Mouse (Mus musculus) embryonic facial prominence, embryonic 12.5 days (tissue): ENCODE measurements around the gene Ski. TPM values are rescaled to one million over a fixed set of nuclear protein-coding genes. Genes with fewer than 3 reads are reported as not detected.
A peak's percentile ranks its signal among the peaks of the same experiment; 100 is the strongest.

Experiments
- ATAC-seq: fragments of 200-750 bp; cut with Nextera tagmentation; 2 replicates; pipeline ENCODE4 v1.8.0; 2017; ENCODE audit not compliant: insufficient number of reproducible peaks, insufficient read depth, low FRiP score, low TSS enrichment
- H3K27ac ChIP-seq: fragments of 300-500 bp; sonication (generic); 2 replicates; pipeline ENCODE4 v1.5.1; 2016; ENCODE audit warnings: mild to moderate bottlenecking
- H3K27me3 ChIP-seq: fragments of 300-500 bp; sonication (generic); 2 replicates; pipeline ENCODE4 v1.6.1; 2016; ENCODE audit warnings: mild to moderate bottlenecking, moderate library complexity
- H3K36me3 ChIP-seq: fragments of 300-500 bp; sonication (generic); 2 replicates; pipeline ENCODE4 v1.6.1; 2016; ENCODE audit warnings: mild to moderate bottlenecking
- H3K4me1 ChIP-seq: fragments of 300-500 bp; sonication (generic); 2 replicates; pipeline ENCODE4 v1.6.1; 2016
- H3K4me2 ChIP-seq: fragments of 300-500 bp; sonication (generic); replicated peaks from 2 replicates; pipeline ENCODE4 v1.6.1; 2016; ENCODE audit warnings: mild to moderate bottlenecking, moderate library complexity
- H3K4me3 ChIP-seq: fragments of 300-500 bp; sonication (generic); 2 replicates; pipeline ENCODE4 v1.5.1; 2016; ENCODE audit warnings: mild to moderate bottlenecking
- H3K9ac ChIP-seq: fragments of 300-500 bp; sonication (generic); 2 replicates; pipeline ENCODE4 v1.6.1; 2016; ENCODE audit warnings: mild to moderate bottlenecking, moderate library complexity
- H3K9me3 ChIP-seq: fragments of 300-500 bp; sonication (generic); 2 replicates; pipeline ENCODE4 v1.6.1; 2016; ENCODE audit warnings: mild to moderate bottlenecking, moderate library complexity
- WGBS: fragments of 180-500 bp; shearing (Covaris S2); methylation state at CpG from one replicate; pipeline ENCODE4 v1.1.7; 2016; 5-methylcytosine and 5-hydroxymethylcytosine counted together
- polyA plus RNA-seq: library from polyadenylated mRNA; unstranded; fragments of >200 nt; fragmentation: Nextera tagmentation; extraction: Ambion mirVana; gene quantifications from 2 replicates; pipeline ENCODE4 v1.2.1, GENCODE M21; 2016

Ski gene
- polyA plus RNA-seq, 1 experiment from 2014 or later = 17.7 TPM

DNA sequence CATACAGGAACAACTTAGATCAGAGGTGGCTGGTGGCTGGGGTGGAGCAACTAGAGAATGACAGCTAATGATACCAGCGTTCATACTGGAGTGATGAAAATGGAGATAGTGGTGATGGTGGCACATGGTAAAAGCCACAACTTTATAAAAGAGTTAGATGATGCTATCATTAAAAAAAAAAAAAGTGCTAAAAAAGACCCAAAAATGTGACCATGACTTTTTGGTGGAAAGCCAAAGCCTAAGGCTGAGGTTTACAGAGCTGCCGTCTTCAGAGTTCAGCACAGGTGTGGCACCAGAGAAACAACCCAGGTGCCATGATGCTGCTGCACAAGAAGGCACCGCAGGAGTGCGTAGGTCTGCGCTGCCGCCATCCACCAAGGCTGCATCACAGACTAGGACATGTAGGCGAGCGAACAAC, 53.5 kb downstream of the Ski start:
- 92% methylated on average over 8 of the region's 8 CpGs for WGBS

DNA sequence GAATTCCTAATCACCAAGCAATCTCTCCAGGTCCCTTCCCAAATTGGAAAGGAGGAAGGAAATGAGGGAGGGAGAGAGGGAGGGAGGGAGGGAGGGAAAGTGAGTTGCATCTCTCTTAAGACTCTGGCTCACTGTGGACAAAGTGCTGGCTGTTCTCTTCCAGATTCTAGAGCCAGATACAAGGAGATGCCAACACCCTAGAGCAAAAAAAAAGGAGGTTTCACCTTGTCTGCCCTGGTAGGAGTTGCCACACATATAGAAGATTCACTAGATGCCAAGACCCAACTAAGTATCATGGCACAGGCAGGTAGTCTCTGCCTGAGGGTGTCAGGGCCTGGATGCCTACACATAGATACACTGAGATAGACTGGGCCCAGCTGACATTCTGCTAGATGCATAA, 56.5 kb downstream of the Ski start:
- H3K9ac ChIP-seq = no peak overlapping the region
- H3K36me3 ChIP-seq = no peaks in the 10 kb centered on the region
- no peak overlapping the region for H3K4me3 ChIP-seq
- no peak overlapping the region for H3K27ac ChIP-seq
- H3K4me2 ChIP-seq = no peak overlapping the region
- peaks cover 57% of the 10 kb centered on the region for H3K4me1 ChIP-seq
- ATAC-seq = no peak
- H3K27me3 ChIP-seq = no peaks in the 10 kb centered on the region
- no peaks in the 10 kb centered on the region for H3K9me3 ChIP-seq

More for the DNA sequence above, 53.5 kb downstream of the Ski start:
- H3K27me3 ChIP-seq = no peaks in the 10 kb centered on the region
- H3K9me3 ChIP-seq = no peaks in the 10 kb centered on the region
- H3K9ac ChIP-seq = no peak overlapping the region
- no peaks in the 10 kb centered on the region for H3K36me3 ChIP-seq
- no peak overlapping the region for H3K27ac ChIP-seq
- no peak for ATAC-seq
- no peak overlapping the region for H3K4me2 ChIP-seq
- H3K4me1 ChIP-seq = peaks cover 58% of the 10 kb centered on the region
- no peak overlapping the region for H3K4me3 ChIP-seq

DNA sequence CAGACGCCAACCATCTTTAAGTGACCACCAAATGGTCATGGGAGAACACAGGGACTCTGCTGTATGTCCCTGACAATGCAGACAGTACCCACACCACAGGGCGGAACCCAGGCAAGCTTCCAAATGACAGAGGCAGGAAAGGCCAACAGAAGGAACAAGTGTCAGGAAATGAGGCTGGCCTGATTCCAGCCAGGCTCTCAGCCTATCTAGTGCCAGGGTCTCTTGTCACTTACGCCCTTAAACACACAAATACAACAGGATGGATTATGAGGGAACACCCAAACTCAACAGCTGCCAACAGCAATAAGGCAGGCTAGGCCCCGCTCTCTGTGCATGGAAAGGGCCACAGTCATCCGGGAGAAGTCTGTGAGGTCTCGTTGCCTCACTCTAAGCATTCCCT, 57.8 kb downstream of the Ski start:
- H3K9me3 ChIP-seq = no peaks in the 10 kb centered on the region
- peak overlapping the region; percentile 50; the same call in 1 of the 2 replicates for H3K27ac ChIP-seq
- no peak overlapping the region for H3K9ac ChIP-seq
- no peak overlapping the region for H3K4me3 ChIP-seq
- peaks cover 4% of the 10 kb centered on the region for H3K36me3 ChIP-seq
- ATAC-seq = no peak
- 82% methylated on average over 6 of the region's 6 CpGs for WGBS
- no peak overlapping the region for H3K4me2 ChIP-seq
- peaks cover 54% of the 10 kb centered on the region for H3K4me1 ChIP-seq
- H3K27me3 ChIP-seq = no peaks in the 10 kb centered on the region

DNA sequence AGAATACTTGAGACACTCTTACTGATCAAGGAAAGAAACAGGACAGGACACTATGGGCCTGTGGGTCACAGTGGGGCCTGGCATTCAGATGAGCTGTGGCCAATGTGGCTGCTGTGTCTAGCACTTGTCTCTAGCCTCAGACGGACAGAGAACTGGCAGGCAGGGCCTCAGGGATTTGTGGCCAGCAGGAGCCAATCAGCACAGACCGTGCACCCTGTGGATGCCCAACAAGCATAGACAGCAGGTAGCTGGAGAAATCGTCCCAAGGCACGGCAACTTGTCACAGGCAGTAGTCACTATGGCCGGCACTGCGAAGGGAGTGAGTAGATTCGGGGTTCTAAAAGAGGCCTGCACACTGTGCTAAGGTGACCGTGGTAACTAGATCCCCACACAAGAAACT, 58.7 kb downstream of the Ski start:
- Histone ChIP-seq H3K9me3 (no peaks in the 10 kb centered on the region), H3K4me3 (no peak overlapping the region), H3K36me3 (peaks cover 13% of the 10 kb centered on the region), H3K9ac (no peak overlapping the region), H3K27me3 (no peaks in the 10 kb centered on the region), H3K4me1 (peaks cover 47% of the 10 kb centered on the region), H3K27ac (peak overlapping the region; percentile 50), H3K4me2 (no peak overlapping the region)
- 50% methylated on average over 8 of the region's 8 CpGs for WGBS
- peak; percentile 42; the same call in 1 of the 2 replicates for ATAC-seq

DNA sequence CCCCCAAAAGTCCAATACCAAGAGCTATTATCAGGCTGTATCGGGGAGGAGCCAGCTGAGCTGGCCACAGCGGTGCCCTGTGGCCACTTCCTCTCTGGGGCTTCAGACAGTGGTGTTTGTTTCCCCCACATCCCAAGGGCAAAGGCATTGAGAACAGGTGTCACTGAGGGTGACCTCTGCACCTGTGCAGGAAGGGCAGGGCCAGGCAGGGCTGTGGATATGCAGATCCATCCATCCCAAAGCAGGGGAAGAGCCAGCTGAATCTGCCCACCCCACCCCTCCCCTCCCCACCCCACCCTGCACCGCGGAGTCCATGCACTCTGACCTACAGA, 59.1 kb downstream of the Ski start:
- peaks cover 17% of the 10 kb centered on the region for H3K36me3 ChIP-seq
- no peak overlapping the region for H3K4me2 ChIP-seq
- no peaks in the 10 kb centered on the region for H3K9me3 ChIP-seq
- 34% methylated on average over 4 of the region's 4 CpGs for WGBS
- H3K4me1 ChIP-seq = peaks cover 51% of the 10 kb centered on the region
- H3K27ac ChIP-seq = no peak overlapping the region; the same call in 1 of the 2 replicates
- H3K9ac ChIP-seq = no peak overlapping the region
- ATAC-seq = no peak
- H3K4me3 ChIP-seq = no peak overlapping the region
- no peaks in the 10 kb centered on the region for H3K27me3 ChIP-seq

DNA sequence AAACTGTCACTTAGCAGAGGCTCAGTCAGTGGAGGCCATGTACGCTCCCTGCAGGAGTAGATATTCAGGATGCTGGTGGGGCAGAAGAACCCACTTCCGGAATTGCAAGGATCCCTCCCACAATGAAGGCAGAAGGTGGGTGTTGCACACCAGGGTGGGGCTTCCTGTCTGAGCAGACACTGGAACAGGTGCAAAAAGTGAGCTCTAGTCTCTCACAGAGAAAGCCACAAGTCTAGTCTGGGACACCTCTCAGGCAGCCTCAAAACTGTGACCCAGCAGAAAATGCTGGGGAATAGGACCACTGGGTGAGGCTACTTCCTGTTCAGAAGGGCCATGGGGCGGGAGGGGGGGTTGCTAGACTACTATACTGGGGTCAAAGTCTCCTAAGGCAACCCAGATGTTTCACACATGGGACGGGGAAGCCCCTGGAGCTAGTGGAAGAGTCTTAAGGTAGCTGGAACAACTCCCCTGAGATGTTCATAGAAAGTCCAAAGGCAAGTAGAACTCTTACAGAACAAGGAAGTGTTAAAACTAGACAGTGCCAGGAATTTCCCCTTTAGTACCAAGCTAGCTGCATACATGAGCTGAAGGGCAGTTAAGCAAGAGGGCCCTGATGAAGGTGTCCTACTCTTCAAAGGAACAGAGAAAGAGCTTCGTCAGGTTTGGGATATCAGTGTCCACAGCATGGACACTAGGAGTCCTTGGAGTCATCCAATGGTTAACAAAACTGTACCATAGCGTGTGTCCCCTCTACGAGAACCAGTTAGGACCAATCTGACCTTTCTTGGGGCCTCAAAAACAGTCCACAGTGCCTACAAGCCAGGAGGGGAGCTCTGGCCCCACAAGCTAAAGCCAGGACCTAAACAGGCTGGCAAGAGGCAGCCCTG, 59.7 kb downstream of the Ski start:
- Histone ChIP-seq H3K4me1 (peaks cover 52% of the 10 kb centered on the region), H3K4me3 (no peak overlapping the region), H3K27ac (no peak overlapping the region), H3K36me3 (peaks cover 23% of the 10 kb centered on the region), H3K9ac (no peak overlapping the region), H3K4me2 (no peak overlapping the region), H3K9me3 (no peaks in the 10 kb centered on the region), H3K27me3 (no peaks in the 10 kb centered on the region)
- WGBS = 61% methylated on average over 7 of the region's 7 CpGs
- no peak for ATAC-seq

DNA sequence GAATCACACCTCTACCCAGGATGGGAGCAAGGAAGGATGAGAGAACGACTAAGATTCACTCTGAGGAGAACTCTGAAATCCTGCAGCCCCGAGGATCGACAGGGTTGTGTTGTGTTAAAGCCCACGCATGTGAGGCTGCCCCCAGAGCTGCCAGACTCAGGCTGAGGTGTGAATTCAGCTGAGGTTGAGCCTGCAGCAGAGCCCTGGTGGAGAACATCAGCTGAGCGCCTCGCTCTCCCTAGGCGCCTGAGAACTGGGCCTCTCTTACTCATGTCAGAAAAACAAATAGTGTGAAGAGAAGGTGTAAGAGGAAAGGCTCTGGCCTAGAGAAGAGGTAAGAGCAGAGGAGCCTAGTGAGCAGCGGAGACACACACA, 63.9 kb downstream of the Ski start:
- Histone ChIP-seq H3K27ac (no peak overlapping the region; the same call in 1 of the 2 replicates), H3K27me3 (no peaks in the 10 kb centered on the region), H3K9ac (no peak overlapping the region), H3K4me1 (peaks cover 36% of the 10 kb centered on the region), H3K36me3 (peaks cover 49% of the 10 kb centered on the region), H3K4me3 (no peak overlapping the region), H3K9me3 (no peaks in the 10 kb centered on the region), H3K4me2 (no peak overlapping the region)
- no peak for ATAC-seq
- 85% methylated on average over 8 of the region's 8 CpGs for whole genome bisulfite sequencing

DNA sequence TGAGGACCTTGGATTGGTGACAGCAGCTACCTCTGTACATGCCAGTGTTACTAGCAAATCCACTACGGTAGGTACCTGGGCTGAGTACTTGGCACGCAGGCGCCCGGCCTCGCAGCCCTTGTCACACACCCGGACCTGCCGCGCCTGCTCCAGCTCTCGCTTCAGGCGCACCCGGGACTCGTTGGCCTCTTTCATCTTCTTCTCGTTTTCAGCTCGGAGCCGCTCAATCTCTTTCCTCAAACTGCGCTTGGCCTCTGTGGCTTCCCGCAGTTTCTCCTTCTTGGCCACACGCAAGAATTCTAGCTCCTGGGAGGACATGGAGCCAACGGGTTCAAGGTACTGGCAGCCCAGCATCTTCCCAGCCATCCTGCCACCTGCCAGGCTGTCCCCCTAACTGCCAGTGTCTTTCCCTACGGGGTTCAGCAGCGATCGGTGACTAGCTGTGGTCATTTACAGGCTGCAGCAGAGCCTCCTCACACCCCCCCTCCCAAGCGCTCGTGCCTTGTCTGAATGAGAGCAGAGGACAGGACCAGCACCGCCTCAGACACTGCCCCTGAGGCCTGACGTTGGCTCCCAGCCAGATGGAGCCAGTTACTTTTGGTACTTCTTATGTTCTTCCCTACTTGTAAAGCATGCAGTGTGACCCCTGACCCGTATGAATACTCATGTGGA, 64.4 kb downstream of the Ski start:
- Histone ChIP-seq H3K4me3 (no peak overlapping the region), H3K36me3 (peaks cover 54% of the 10 kb centered on the region), H3K9me3 (no peaks in the 10 kb centered on the region), H3K27ac (no peak overlapping the region), H3K4me2 (no peak overlapping the region), H3K27me3 (no peaks in the 10 kb centered on the region), H3K4me1 (peaks cover 31% of the 10 kb centered on the region), H3K9ac (no peak overlapping the region)
- 85% methylated on average over 27 of the region's 27 CpGs for WGBS
- no peak; the same call in 1 of the 2 replicates for ATAC-seq

DNA sequence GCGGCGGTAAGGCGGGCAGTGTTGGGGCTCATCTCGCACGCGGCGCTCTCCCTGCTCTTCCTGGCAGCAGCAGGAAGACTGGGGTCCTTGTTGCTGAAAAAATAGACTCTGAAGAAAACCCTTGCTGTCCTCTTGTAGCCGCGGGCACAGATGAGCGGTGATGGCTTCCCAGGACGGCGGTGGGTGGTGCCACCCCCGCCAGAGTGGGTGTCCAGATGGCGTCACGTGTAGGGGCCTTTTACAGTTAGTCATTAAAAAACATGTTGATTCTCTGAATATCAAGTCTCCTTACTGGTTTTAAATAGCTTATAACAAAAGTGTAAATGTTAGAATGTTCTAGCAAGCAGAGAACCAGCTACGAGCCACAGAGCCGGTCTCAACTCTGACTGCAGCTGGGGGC, 65.7 kb downstream of the Ski start:
- no peak overlapping the region for H3K4me2 ChIP-seq
- 94% methylated on average over 17 of the region's 17 CpGs for WGBS
- H3K9me3 ChIP-seq = no peaks in the 10 kb centered on the region
- no peak overlapping the region for H3K27ac ChIP-seq
- no peaks in the 10 kb centered on the region for H3K27me3 ChIP-seq
- H3K4me3 ChIP-seq = no peak overlapping the region
- H3K4me1 ChIP-seq = peaks cover 20% of the 10 kb centered on the region
- H3K9ac ChIP-seq = no peak overlapping the region
- peaks cover 60% of the 10 kb centered on the region for H3K36me3 ChIP-seq
- no peak for ATAC-seq

DNA sequence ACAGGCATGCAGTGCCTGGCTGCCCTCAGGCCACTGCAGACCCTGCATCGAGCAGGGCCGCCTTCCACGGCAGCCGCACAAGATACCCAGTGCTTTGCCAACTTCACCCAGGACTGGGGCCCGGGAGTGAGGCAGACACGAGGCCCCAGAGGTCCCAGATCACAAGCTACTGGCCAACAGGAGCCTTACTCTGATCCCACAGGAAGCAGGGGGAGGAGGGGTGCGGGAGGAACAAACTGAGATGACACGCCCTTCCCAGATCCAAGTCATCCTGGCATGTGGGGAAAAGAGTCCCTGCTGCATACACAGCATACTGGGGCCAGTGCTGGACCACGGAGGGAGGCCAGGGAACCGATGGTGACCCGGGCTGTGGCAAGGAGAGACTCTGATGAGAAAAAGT, 67.4 kb downstream of the Ski start:
- Histone ChIP-seq H3K4me2 (no peak overlapping the region), H3K36me3 (peaks cover 58% of the 10 kb centered on the region), H3K27me3 (no peaks in the 10 kb centered on the region), H3K27ac (no peak overlapping the region), H3K9me3 (no peaks in the 10 kb centered on the region), H3K9ac (no peak overlapping the region), H3K4me1 (peaks cover 30% of the 10 kb centered on the region), H3K4me3 (no peak overlapping the region)
- no peak for ATAC-seq
- WGBS = 56% methylated on average over 11 of the region's 11 CpGs

DNA sequence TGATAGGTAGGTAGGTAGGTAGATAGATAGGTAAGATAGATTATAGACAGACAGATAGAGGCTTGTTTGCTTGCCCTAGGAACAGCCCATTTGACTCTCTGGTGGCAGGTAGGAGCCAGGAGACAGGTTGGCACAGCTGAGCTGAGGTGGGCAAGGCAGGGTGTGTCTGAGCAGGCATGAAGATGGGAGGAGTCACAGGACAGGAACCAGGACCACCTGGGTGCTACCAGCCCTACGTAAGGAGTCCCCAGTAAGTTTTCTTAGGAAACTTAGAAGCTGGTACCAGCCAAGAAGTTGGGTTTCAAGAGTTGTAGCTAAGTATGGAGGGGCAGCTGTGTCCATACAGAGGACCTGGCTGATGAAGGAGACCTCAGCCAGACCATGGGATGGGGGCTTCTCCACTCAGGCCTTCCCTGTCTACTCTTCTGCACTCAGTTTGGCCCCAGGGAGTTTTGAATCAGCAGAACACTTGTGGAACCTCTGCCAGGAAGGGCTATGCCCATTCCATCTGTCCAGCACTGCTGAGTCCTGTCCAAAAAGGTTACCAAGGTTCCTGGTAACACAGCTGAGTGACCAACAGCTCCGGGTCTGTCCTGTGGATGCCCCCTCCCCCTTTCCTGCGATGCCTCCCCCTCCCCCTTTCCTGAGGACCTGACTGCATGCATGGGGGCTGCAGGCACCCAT, 68.9 kb downstream of the Ski start:
- Histone ChIP-seq H3K9ac (no peak overlapping the region), H3K27me3 (no peaks in the 10 kb centered on the region), H3K36me3 (peaks cover 46% of the 10 kb centered on the region), H3K27ac (no peak overlapping the region), H3K9me3 (no peaks in the 10 kb centered on the region), H3K4me3 (no peak overlapping the region), H3K4me2 (no peak overlapping the region), H3K4me1 (peaks cover 36% of the 10 kb centered on the region)
- WGBS = 72% methylated on average over 3 of the region's 3 CpGs
- no peak for ATAC-seq

DNA sequence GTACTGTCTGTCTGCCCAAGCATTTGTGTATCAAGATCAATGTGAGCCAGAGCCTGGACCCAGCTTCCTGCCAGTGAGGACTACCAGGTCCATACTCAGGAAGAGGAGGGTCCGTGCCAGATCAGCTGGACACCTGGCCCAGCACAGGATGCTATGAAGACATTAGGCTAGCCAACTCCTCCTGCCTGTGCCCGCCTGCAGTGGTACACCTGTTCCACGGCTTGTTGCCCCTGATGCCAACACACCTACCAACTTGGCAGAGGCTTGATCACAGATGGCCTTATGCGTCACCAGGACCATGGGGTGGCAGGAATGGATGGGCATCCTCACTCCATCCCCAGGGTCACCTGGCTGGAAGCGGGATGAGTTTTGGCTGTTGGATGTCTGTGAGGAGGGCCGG, 69.9 kb downstream of the Ski start:
- H3K4me1 ChIP-seq = peaks cover 33% of the 10 kb centered on the region
- ATAC-seq = no peak
- H3K27me3 ChIP-seq = no peaks in the 10 kb centered on the region
- no peak overlapping the region for H3K4me2 ChIP-seq
- H3K9ac ChIP-seq = no peak overlapping the region
- no peak overlapping the region for H3K27ac ChIP-seq
- no peaks in the 10 kb centered on the region for H3K9me3 ChIP-seq
- no peak overlapping the region for H3K4me3 ChIP-seq
- 97% methylated on average over 6 of the region's 6 CpGs for WGBS
- peaks cover 36% of the 10 kb centered on the region for H3K36me3 ChIP-seq
